Comparison of ENCODE assay signal across 17 mouse cellular contexts in genomic region chr1:14485746-14486145, GRCm38 (mm10).
"Had no signal": no experiment of that assay in that cellular context is flagged by ENCODE, and none has a peak within 500 bp of the region (broad histone marks: within the 10 kb centered on the region; RNA-seq: fewer than 3 reads in every experiment).

No protein-coding gene starts in this region.

- H3K9me3 ChIP-seq: lung, embryonic 15.5 days; megakaryocyte, embryonic 14.5 days; midbrain, embryonic 13.5 days; midbrain, embryonic 15.5 days; neural tube, embryonic 12.5 days; stomach, embryonic 15.5 days had no signal

- H3K4me1 ChIP-seq: lung, embryonic 15.5 days; midbrain, embryonic 13.5 days; midbrain, embryonic 15.5 days; stomach, embryonic 15.5 days had no signal

- H3K4me2 ChIP-seq: lung, embryonic 15.5 days; midbrain, embryonic 11.5 days; midbrain, embryonic 13.5 days; midbrain, embryonic 15.5 days; neural tube, embryonic 12.5 days; stomach, embryonic 15.5 days had no signal

- H3K36me3 ChIP-seq: lung, embryonic 15.5 days; midbrain, embryonic 13.5 days; midbrain, embryonic 15.5 days; neural tube, embryonic 12.5 days; stomach, embryonic 15.5 days had no signal

- H3K27me3 ChIP-seq: lung, embryonic 15.5 days; megakaryocyte, embryonic 14.5 days; midbrain, embryonic 13.5 days; midbrain, embryonic 15.5 days; neural tube, embryonic 12.5 days; stomach, embryonic 15.5 days had no signal

- H3K9ac ChIP-seq: lung, embryonic 15.5 days; midbrain, embryonic 13.5 days; midbrain, embryonic 15.5 days; neural tube, embryonic 12.5 days; stomach, embryonic 15.5 days had no signal

- H3K27ac ChIP-seq: lung, embryonic 15.5 days; macrophage; midbrain, embryonic 13.5 days; midbrain, embryonic 15.5 days; neural tube, embryonic 12.5 days; stomach, embryonic 15.5 days; stomach, postnatal 0 days had no signal

- ATAC-seq: lung, postnatal 0 days; midbrain, embryonic 13.5 days; midbrain, embryonic 15.5 days had no signal

- DNase-seq: lung, adult 2 months; lung, postnatal 14 days; lung, postnatal 36 days; right cerebral cortex, postnatal 14 days; thymus, adult 2 months; thymus, postnatal 25 days; thymus, postnatal 4 days had no signal

- H3K4me3 ChIP-seq: lung, embryonic 15.5 days; megakaryocyte, embryonic 14.5 days; midbrain, embryonic 13.5 days; midbrain, embryonic 15.5 days; neural tube, embryonic 12.5 days; stomach, embryonic 15.5 days had no signal
